Mouse (Mus musculus) NIH3T3 (cell line): ENCODE data around the gene Hpgds.
A peak's percentile ranks its signal among the peaks of the same experiment; 100 is the strongest.

Experiments used
- DNase-seq: peaks from one replicate; pipeline ENCODE4 v3.0.0-alpha.2; 2012; ENCODE audit warnings: low read depth

The Hpgds gene

DNA sequence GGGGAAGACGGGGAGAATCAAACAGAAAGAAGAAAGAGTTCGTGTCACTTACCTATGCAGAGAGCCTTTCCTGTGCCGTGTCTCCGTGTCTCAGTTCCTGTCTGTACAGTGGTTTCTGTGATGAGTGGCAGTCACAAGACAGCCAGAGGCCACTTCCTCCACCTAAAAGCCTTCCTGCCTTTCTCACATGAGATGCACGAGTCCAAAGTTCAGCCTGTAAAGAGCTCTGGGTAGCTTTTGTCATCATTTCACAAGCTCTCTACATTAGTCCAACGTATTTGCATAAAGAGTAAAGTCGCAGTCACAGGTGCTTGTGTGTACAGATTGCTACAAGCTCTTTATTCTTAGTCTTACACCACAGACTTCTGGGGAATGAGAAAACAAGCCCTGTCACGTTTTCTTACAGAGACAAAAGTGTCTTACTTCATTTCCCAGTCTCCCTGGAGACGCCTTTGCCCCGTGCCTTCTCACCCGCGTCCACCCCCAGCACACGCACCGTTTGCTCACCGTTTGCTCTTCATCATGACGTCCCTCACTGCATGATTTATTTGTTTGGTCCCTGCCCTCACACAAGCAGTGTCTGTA lies at the start of gene Hpgds:
Gene Hpgds, minus strand, starts transcription at position 288 of the 585 bp plus-strand sequence.
- no peak for DNase-seq

DNA sequence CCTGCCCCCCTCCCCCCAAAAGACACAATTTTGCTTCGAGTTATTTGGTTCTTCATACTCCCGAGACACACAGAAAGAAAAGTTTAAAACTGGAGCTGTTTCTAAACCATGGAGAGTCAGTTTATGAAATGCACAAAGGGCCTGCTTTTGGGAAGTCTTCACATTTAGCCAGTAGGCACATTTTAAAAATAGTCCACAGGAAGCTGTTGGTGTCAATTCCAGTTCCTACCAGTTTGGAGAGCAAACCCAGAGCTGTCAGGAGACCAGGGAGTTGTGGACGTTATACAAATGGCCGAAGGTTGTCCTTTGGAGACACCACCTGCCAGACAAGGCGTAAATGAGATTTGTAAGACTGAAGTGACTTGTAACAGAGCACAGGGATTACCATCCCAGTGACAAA lies 20.3 kb upstream of the Hpgds start:
- no peak for DNase-seq

DNA sequence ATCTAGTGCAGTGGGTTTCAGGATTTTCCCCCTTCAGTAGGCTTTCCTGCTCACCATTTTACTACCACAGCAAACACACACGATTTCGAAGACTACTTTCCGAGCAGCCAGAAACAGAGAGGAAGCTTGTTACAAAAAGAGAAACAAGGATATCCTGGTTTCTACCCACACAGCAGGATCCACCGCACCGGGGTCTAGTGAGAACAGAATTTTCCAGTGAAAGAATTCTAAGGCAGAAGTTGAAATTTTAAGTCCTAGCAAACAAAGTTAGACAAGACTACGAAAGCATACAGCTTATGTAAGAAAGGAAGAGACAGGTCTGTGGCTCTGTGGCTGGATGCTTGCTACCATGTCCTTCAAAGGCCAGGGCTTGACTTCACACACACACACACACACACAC lies 19.4 kb upstream of the Hpgds start:
- no peak for DNase-seq

DNA sequence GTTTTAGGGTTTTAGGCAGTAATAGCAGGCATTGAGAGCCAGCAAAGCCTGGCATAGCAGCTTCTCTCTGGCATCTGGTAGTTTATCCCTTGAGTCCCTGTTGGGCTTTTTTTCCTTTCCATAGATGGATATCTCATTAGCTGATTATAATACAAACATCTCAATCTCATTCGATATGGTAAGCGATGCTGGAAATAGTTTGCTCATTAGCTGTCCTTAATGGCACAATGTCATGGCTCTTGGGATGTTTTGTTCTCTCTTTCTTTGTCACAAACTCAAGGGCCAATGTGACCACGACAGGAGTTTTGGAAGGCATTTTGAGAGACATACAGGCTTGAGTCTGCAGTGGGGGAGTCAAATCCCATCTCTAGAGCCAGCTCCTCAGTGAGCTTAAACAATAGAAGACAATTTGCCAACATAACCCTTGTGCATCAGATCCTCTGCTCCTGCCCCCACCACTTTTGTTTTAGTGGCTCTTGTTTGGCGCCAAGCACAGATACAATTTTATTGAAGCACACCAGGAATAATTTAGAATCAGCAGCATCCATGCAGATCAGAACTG lies 14.8 kb upstream of the Hpgds start:
- no peak for DNase-seq

DNA sequence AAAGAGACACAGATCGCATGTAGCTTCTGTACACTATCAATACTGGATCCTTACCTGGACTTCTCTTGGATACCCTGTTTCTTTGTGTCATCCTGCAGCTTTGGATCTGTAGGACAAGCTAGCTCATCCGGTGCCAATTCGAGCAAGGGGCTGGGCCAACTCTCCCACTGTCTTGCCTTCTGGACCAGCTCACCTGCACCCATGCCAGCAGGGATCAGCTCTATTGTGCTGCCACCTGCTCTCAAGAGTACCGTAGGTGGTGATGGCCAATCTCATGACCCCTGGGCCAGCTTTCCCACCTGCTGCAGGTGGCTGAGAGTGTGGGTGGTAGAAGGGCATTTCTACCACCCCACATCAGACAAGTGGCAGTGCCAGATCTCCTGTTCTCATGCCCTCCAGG lies 12.3 kb upstream of the Hpgds start:
- DNase-seq = no peak

DNA sequence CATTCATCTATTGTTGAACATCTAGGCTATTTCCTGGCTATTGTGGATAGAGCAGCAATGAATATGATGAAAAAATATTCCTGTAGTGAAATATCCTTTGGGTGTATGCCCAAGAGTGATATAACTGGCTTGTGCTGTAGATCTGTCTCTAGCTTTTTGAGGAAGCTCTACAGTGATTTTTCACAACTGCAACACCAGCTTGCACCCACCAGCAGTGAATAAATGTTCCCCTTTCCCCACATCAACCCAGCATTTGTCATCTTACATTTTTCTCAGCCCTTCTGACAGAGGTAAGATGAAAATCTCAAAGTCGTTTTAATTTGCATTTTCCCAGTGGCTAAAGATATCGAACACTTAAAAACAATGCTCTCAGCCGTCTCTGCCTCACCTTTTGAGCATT lies 8.9 kb upstream of the Hpgds start:
- no peak for DNase-seq

DNA sequence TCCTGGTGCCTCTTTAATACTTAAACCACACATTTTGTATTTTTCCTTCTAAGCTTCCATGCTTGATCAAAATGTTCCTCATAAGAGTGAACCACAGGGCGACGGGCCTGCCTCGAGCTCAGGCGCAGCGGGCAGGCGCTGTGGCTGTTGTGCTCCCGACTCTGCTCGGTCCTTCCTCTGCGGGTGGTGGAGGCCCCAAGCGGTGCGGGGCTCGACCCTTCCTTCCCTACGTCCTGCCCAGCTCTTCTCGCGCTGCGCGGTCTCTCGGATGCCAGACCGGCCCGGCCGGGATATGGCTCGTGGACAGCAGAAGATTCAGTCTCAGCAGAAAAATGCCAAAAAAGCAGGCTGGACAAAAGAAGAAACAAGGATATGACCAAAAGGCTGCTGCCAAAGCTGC lies 6.0 kb upstream of the Hpgds start:
- DNase-seq = no peak

DNA sequence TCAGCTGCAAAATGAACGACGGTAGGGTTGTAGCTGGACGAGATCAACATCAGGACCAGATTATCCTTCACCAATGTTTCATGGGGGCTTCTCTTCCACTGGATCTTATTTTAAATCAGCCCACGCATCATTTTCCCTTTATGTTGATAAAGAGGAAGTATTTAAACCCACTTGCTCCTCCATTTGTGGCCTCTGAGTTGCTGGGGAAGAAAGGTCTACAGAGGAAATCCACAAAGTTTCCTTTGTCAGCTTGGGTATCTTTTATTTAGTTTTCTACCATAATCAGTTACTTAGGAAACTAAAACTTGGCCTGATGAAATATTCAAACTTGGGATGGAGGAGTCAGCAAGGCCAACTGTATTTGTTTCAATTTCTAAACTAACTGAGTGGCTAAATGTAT lies 1.7 kb upstream of the Hpgds start:
- no peak for DNase-seq

DNA sequence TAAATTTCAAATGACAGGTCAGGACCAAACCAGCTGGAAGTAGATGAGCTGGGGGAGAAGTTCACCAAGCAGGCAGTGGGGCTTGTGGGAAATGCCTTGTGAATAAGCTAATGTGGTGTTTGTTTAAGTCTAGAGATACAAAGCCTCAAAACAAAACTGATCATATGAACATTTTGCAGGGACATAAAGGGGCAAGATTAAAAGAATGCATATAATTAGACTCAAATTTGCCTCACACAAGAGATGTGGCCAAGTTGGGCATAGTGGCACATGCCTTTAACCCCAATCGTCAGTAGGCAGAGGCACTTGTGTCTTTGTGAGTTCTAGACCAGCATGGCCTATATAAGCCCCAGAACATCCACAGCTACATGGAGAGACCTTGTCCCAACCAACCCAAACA lies 2.4 kb downstream of the Hpgds start:
- DNase-seq = no peak

DNA sequence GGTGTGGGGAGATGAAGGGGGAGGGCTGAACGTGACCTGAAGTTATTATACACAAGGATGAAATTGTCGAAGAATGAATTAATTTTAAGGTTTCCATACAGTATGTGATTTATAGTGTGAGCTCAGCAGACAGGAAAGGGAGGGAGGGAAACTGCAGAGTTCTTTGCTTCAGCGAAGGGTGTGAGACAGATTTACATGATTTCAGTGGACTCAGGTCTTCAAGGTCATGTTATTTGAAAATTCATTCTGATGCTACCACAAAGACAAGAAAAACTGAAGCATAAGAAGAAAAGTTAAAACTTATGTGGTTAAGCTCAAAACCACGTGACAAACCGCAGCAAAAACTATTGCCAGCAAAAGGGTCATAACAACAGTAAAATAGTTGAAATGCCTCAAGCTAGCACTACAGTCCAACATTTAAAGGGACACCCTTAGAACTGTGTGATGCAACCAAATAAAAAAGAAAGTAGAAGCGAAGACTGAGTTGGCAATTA lies 3.9 kb downstream of the Hpgds start:
- DNase-seq = peak; percentile 48

DNA sequence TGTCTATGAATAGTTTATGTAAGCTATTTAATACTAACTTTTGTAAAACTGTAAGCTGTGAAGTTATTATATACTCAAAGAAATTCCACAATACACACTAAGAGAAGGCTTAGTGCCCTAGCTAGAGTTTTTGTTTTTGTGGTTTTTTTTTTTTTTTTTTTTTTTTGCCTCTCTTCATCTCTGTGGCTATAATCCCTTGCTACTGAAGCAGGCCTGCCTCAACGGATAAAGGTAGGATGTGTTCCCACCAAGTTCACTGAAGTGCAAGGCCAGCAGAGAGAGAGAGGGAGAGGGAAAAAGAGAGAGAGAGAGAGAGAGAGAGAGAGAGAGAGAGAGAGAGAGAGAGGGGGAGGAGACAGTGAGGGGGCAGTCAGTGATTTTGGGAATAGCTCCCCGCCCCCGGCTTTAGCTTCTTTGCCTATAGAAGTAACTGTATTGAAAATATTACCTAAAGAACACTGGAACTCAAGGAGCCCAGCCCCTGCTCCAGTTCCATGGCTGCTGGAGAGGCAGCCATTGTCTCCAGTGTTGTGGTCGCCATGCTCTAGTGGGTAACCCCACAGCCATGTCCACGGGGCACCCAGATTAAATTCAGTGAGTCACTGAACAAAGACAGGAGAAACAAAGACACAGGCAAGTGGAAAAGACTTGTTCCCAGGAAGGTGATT lies 4.5 kb downstream of the Hpgds start:
- no peak for DNase-seq

DNA sequence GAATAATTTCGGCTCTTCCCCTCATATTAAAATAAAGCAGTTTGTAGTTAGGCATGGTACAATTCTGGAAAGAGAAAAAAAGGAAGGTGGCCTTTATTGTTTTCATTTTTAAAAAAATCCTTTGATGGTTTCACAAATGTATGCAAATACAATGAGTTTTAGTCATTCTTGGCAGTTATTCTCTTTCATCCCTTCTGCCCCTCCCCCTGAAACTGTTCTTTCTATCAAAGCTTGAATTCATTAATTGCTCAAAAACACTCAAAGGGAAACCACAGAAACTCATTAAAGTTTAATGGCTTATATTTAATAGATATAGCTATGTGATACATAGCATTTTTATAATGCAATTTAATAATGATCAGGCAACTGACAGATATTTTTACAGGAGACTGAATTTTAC lies 6.5 kb downstream of the Hpgds start:
- DNase-seq = no peak

DNA sequence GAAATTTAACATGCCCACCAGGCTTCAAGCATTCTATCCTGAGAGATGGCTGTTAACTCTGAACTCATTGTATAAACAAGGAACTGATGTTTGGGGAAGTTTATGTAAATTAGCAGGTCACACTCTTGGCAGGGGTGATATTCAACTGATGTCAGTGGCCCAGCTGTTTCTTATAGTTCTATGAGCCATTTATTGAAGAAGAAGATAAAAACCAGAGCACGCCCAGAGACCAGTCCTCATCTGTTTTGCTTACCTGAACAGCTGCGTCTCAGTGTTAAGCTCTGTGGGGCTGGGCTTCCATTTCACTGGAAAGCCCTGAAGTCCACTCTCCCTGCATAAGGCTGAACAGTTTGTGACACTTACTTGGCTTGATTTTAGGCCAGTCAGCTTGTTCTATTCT lies 6.9 kb downstream of the Hpgds start:
- no peak for DNase-seq

DNA sequence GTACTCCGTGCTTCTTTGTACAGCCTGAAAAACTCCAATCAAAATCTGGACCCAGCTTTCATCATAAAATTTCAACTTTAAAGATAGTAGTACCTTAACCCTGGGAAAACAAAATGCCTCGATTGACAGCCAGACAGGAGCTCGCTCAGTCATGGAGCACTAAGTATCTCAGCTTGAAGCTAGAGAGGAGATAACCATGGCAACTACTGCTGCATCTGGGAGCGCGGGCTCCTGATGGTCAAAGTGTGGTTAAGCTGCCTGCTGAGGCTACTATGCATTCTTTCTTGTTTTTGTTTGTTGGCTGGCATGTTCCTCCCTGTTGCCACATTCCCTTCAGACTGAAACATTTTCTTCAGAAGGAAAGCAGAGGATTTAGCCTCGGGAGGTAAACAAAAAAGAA lies 12.3 kb downstream of the Hpgds start:
- DNase-seq = no peak

DNA sequence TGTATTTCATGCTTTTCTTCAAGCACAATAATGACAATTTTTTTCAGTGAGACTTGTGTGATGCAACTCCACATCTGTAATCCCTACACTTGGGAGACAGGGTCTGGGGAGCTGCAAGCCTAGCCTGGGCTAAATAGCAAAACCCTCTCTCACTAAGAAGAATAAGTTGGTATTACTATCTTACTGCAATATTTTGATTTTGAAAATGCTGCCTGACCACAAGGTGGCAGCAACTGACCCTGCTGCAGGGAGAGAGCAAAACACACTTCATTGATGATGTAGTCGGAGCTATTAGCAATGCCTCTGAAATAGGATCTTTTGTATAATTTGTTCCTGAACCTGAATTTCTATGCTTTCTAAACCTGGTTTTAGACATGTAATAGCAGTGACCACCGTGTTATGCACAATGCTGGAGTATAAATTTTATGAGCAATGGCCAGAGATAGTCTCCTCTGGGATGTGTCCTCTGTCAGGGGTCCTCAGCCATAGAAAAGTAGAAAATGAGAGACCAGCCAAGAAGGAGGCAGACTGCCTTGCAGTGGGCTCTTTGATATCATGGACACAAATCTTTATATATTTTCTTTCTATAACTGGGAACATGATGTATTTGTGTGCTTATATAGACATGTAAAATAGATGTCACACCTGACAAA lies 18.5 kb downstream of the Hpgds start:
- peak; percentile 78 for DNase-seq

DNA sequence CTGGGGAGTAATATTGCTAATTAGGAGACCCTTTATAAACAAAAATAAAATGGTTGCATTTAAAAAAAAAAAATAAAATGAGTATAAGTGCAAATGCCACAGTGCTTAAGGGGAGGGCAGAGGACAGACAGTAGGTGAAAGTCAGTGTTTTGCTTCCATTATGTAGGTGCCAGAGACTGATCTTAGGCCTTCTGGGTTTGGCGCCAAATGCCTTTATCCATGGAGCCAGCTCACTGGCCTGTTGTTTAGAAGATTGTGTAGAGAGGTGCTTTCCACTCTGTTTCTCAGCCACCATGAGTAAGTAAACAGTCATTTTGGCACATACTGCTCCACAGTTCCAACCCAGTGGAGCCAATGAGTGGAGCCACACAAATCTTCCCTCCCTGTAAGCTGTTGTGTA lies 27.2 kb downstream of the Hpgds start:
- DNase-seq = peak; percentile 10

DNA sequence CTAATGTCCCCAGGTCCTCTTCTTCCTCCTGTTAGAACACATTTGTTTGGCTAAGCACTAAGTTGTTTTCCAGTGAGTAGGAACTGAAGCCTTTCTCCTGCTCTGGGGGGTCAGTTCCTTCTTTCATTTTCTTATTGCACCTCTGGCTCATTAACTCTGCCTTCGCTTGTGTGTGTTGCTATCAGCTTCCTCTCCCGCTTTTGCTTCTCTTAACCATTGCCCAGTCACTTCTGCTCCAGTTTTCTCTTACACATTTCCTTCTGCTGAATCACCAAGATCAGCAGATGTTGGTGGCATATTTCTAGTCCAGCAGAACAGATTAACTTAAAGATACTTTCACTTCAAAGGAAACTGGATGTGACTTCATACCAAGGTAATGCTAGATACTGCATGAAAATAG lies 29.8 kb downstream of the Hpgds start:
- no peak for DNase-seq

DNA sequence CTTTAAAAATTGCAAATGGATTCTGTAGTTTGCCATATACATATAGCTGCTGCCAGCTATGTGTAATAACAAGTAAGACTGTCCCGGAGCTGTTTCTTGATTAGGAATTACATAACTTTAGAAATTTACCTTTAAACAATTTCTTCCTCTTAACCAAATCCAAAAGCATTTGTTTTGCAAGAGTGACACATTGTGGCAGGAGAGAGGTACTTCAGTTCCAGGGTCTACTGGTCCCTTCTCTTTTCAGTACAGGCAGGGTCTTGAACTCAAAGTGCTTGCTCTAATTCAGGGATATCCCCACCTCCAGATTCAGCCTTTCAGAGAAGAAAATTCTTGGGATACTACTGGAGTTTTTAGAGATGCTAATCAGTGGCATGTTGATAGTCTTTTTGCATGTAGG lies 65.6 kb downstream of the Hpgds start:
- peak; percentile 43 for DNase-seq

DNA sequence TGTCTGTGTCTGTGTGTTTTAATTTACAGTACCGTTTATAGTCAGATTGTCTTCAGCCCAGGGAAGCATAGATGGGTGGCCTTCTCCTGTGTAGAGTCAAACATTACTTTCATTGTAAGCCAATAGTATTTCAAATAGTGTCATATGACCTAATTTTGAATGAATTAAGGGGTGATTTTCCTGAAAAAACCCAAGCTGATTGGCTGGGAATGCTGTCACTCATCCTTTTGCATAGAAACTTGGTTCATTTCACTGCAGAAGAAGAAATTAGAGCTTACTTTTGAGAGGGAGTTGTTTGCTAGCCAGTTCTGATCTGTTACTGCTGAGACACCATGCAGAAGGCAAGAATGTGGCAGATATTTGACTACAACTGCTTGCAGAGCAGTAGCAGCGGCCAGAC lies 69.5 kb downstream of the Hpgds start:
- peak; percentile 19 for DNase-seq
